Mouse (Mus musculus) MEL (cell line): ENCODE data around the gene Pigx. TPM values are rescaled to one million over a fixed set of nuclear protein-coding genes. Genes with fewer than 3 reads are reported as not detected.
"Not testable (repeated sequence)": the region's sequence is repeated elsewhere in the genome, so short reads cannot be mapped to it uniquely, and the experiment has no call there.

Source experiments
- DNase-seq: peaks from one replicate; pipeline ENCODE4 v3.0.0; 2011; ENCODE audit warnings: low read depth, low spot score
- H3K27ac ChIP-seq: 2 replicates; pipeline ENCODE4 v1.5.1; 2012; ENCODE audit warnings: low read depth, mild to moderate bottlenecking, control low read depth, low read length, moderate library complexity; ENCODE audit not compliant: control insufficient read depth
- H3K27me3 ChIP-seq, 2 experiments: fragments of 150-350 bp in 1 of 2; sonication (generic) in 1 of 2; 2 replicates each; pipeline ENCODE4 v1.6.1; 2012; ENCODE audit warnings: low read length in 2 of 2, mild to moderate bottlenecking in 2 of 2, improper control_type of control experiment in 1 of 2, moderate library complexity in 1 of 2; ENCODE audit not compliant: insufficient read depth in 2 of 2, control insufficient read depth in 1 of 2
- H3K36me3 ChIP-seq, 2 experiments: 2 replicates each; pipeline ENCODE4 v1.6.1; 2012 to 2014; ENCODE audit warnings: low read length in 2 of 2, improper control_type of control experiment in 1 of 2, inconsistent platforms in 1 of 2, mild to moderate bottlenecking in 1 of 2; ENCODE audit not compliant: insufficient read depth in 2 of 2, control insufficient read depth in 1 of 2
- H3K4me1 ChIP-seq, 2 experiments: fragments of 150-350 bp in 1 of 2; sonication (generic) in 1 of 2; 2 replicates each; pipeline ENCODE4 v1.6.1; 2012; ENCODE audit warnings: low read length in 2 of 2, improper control_type of control experiment in 1 of 2, mild to moderate bottlenecking in 1 of 2; ENCODE audit not compliant: insufficient read depth in 2 of 2, control insufficient read depth in 1 of 2
- H3K4me3 ChIP-seq, 2 experiments: fragments of 150-350 bp in 1 of 2; sonication (generic) in 1 of 2; 2 replicates each; pipeline ENCODE4 v1.5.1; 2012; ENCODE audit warnings: low read depth in 2 of 2, low read length in 2 of 2, mild to moderate bottlenecking in 2 of 2, moderate library complexity in 2 of 2, control low read depth in 1 of 2, improper control_type of control experiment in 1 of 2; ENCODE audit not compliant: control insufficient read depth in 1 of 2, insufficient read depth in 1 of 2
- H3K79me2 ChIP-seq: 2 replicates; pipeline ENCODE4 v1.6.1; 2012; ENCODE audit warnings: mild to moderate bottlenecking, low read length, moderate library complexity; ENCODE audit not compliant: control insufficient read depth, poor library complexity, insufficient read depth
- H3K9ac ChIP-seq: 2 replicates; pipeline ENCODE4 v1.6.1; 2012; ENCODE audit warnings: low read depth, mild to moderate bottlenecking, control low read depth, low read length, moderate library complexity; ENCODE audit not compliant: control insufficient read depth, poor library complexity, severe bottlenecking
- H3K9me3 ChIP-seq: fragments of 150-350 bp; sonication (generic); replicated peaks from 2 replicates; pipeline ENCODE4 v1.6.1; 2012; ENCODE audit warnings: mild to moderate bottlenecking, low read length, improper control_type of control experiment, moderate library complexity; ENCODE audit not compliant: insufficient read depth
- ELF1 ChIP-seq: IDR thresholded peaks from 2 replicates; pipeline ENCODE4 v1.6.1; 2014; ENCODE audit warnings: low read depth, mild to moderate bottlenecking, inconsistent platforms, low read length, improper control_type of control experiment, moderate library complexity
- ETS1 ChIP-seq: IDR thresholded peaks from 2 replicates; pipeline ENCODE4 v1.6.1; 2012; ENCODE audit warnings: low read depth, mild to moderate bottlenecking, inconsistent platforms, low read length, improper control_type of control experiment, moderate library complexity
- GATA1 ChIP-seq: IDR thresholded peaks from 2 replicates; pipeline ENCODE4 v1.6.1; 2011; ENCODE audit warnings: low read depth, low read length, improper control_type of control experiment
- MYB ChIP-seq: IDR thresholded peaks from 2 replicates; pipeline ENCODE4 v1.6.1; 2011; ENCODE audit warnings: mild to moderate bottlenecking, low read depth, low read length, improper control_type of control experiment
- MYC ChIP-seq: IDR thresholded peaks from 2 replicates; pipeline ENCODE4 v1.6.1; 2011; ENCODE audit warnings: low read depth, mild to moderate bottlenecking, low read length, improper control_type of control experiment, moderate library complexity
- ZC3H11A ChIP-seq: IDR thresholded peaks from 2 replicates; pipeline ENCODE4 v1.6.1; 2012; ENCODE audit warnings: low read depth, mild to moderate bottlenecking, inconsistent platforms, low read length, improper control_type of control experiment
- ZNF384 ChIP-seq: IDR thresholded peaks from 2 replicates; pipeline ENCODE4 v1.6.1; 2012; ENCODE audit warnings: low read depth, mild to moderate bottlenecking, inconsistent platforms, low read length, improper control_type of control experiment
- polyA plus RNA-seq, 2 experiments: library from polyadenylated mRNA; stranded (reverse) in 1 of 2; unstranded in 1 of 2; fragments of >175 nt in 1 of 2; fragments of >200 nt in 1 of 2; gene quantifications; 2 replicates each; pipeline versions ENCODE4 v1.2.1 to v1.2.4; 2012; ENCODE audit warnings: low replicate concordance in 2 of 2, low read depth in 1 of 2; ENCODE audit not compliant: insufficient read length in 2 of 2, insufficient read depth in 1 of 2, missing spikeins in 1 of 2
- total RNA-seq: library from RNA; depleted of rRNA; stranded (reverse); fragments of 300-350 nt; gene quantifications from 2 replicates; pipeline ENCODE4 v1.2.3, GENCODE M21; 2012

Gene Pigx
- total and polyA plus RNA-seq, 3 experiments, result 22.3 to 29.5 TPM; not detected in 1

DNA sequence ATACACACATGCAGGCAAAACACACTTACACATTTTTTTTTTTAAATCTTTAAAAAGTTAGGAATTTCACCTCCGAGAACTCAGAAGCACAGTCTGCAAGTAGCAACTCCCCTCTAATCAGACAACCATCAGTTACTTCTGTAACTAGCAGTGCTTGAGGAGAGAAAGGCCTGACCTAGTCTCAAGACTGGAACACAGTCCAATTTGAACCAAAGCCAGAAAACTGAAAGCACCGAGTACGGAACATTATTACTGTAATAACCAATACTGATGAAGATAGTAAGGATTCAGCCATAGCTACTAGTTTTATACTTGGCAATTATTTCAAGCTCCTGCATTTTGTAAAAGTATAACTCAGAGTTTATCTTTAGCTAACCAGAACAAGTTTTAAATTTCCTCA lies 23.1 kb downstream of the Pigx start:
- Histone ChIP-seq H3K4me1 (peaks cover 15 to 18% of the 10 kb centered on the region in 2 experiments), H3K79me2 (peaks cover 62% of the 10 kb centered on the region), H3K9ac (no peak overlapping the region; the same call in 1 of the 2 replicates), H3K36me3 (peaks cover 0 to 31% of the 10 kb centered on the region in 2 experiments; a peak in 3 of 4 replicates), H3K27ac (no peak overlapping the region), H3K9me3 (no peaks in the 10 kb centered on the region; the same call in 1 of the 2 replicates), H3K27me3 (no peaks in the 10 kb centered on the region), H3K4me3 (peak overlapping the region in 1 of 2 experiments; percentile 89; a peak in 3 of 4 replicates)
- TF ChIP-seq ZC3H11A (no peak), MYB (no peak), GATA1 (no peak), MYC (no peak)
- DNase-seq, result peak; percentile 43

DNA sequence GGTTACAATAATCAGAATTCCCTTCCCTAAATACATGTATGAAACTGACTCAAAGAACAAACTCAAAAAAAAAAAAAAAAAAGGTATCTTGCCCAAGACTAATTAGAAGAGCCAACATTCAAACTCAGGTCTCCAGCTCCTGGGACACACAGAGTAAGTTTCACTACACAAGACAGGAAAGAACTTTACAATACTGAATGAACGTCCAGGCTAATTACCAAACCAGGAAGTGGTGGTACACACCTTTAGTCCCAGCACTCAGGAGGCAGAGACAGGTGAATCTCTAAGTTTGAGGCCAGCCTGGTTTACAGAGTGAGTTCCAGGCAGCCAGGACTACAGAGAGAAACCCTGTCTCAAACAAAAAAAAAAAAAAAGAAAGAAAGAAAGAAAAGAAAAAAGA lies 23.8 kb downstream of the Pigx start:
- peaks cover 67% of the 10 kb centered on the region for H3K79me2 ChIP-seq
- peaks cover 17 to 18% of the 10 kb centered on the region in 2 experiments for H3K4me1 ChIP-seq
- 0 out of 2 replicates have a peak overlapping the region, but pooled peaks have one; percentile 9 for H3K9ac ChIP-seq
- peaks cover 0 to 35% of the 10 kb centered on the region in 2 experiments; a peak in 3 of 4 replicates for H3K36me3 ChIP-seq
- H3K27me3 ChIP-seq, result no peaks in the 10 kb centered on the region
- H3K4me3 ChIP-seq, result no peak overlapping the region
- no peaks in the 10 kb centered on the region; the same call in 1 of the 2 replicates for H3K9me3 ChIP-seq
- DNase-seq, result no peak
- no peak overlapping the region for H3K27ac ChIP-seq
- no peak for TF ChIP-seq ETS1
- peak; percentile 58 for TF ChIP-seq ZNF384
- TF ChIP-seq ELF1, result 0 out of 2 replicates have a peak, but pooled peaks have one; percentile 20

DNA sequence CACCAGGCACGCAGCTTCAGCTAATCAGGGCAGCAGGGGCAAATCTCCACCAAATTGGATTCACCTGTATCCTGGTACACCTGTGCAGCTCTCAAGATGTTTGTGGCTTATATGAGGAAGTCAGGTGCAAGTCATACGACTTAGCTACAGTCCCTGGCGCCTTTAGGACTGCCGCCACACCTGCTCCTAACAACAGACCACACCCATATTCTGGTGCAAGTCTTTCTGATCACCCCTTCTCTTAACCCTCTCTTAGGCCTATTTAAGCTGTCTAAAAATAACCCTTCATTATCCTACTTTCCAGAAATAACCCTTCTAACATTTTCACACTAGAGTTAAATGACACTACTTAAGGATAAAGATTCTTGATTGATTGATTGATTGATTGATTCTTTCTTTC lies 29.5 kb downstream of the Pigx start:
- DNase-seq, H3K9ac ChIP-seq, H3K4me3 ChIP-seq, H3K27ac ChIP-seq, H3K27me3 ChIP-seq, H3K9me3 ChIP-seq: not testable (repeated sequence)
- Histone ChIP-seq H3K79me2 (peaks cover 78% of the 10 kb centered on the region), H3K36me3 (peaks cover 0 to 32% of the 10 kb centered on the region in 2 experiments), H3K4me1 (peaks cover 17 to 25% of the 10 kb centered on the region in 2 experiments)
